ENCODE assay signal across 10 mouse cellular contexts in genomic region chr2:109921298-109922035, GRCm38 (mm10). TPM values are rescaled to one million over a fixed set of nuclear protein-coding genes. Genes with fewer than 3 reads are reported as not detected.
DNase-seq lines count a peak whose midpoint lies in the region; ATAC-seq and TF ChIP-seq lines count a peak whose summit lies in the region.
"Had no signal": no experiment of that assay in that cellular context is flagged by ENCODE, and none has a peak within 500 bp of the region (broad histone marks: within the 10 kb centered on the region; RNA-seq: fewer than 3 reads in every experiment).

No protein-coding gene starts in this region.

- no peak for DNase-seq in heart, adult 2 months
- no peak for DNase-seq in neural tube, embryonic 11.5 days (ENCODE audit: low spot score)
- no peak for DNase-seq in neural tube, embryonic 10.5 days (ENCODE audit: extremely low spot score, low spot score)
- DNase-seq in left cerebral cortex, postnatal 36 days (ENCODE audit: low spot score in 2 of 2), result no peak
- DNase-seq in gastrocnemius, adult 18-20 months (ENCODE audit: low spot score), result no peak
- DNase-seq: thymus, adult 2 months had no signal

- TF ChIP-seq POLR2A in heart, adult 2 months (IDR thresholded peaks at IDR 0.05; ENCODE audit: insufficient read depth, low read depth, low read length), result no peak

- no peak overlapping the region for H3K4me3 ChIP-seq in heart, embryonic 16.5 days (ENCODE audit: low read length)
- no peak overlapping the region for H3K4me3 ChIP-seq in heart, adult 2 months
- peak overlapping the region; percentile 98; the same call in 1 of the 2 replicates for H3K4me3 ChIP-seq in neural tube, embryonic 11.5 days (ENCODE audit: low read depth, low read length)
- peak overlapping the region; percentile 94 for H3K4me3 ChIP-seq in limb, embryonic 13.5 days
- H3K4me3 ChIP-seq: lung, embryonic 15.5 days had no signal

- 0 out of 2 replicates have a peak, but pooled peaks cover 1% of the 10 kb centered on the region for H3K79me2 ChIP-seq in heart, adult 2 months (replicated peaks; ENCODE audit: control insufficient read depth, insufficient read depth, low read length)

- H3K4me1 ChIP-seq in heart, embryonic 16.5 days (ENCODE audit: control insufficient read depth, insufficient read depth, low read length), result peaks cover 37% of the 10 kb centered on the region
- H3K4me1 ChIP-seq in heart, adult 2 months (ENCODE audit: control insufficient read depth, insufficient read depth, low read length), result peaks cover 5% of the 10 kb centered on the region
- H3K4me1 ChIP-seq in neural tube, embryonic 11.5 days (ENCODE audit: control insufficient read depth, insufficient read depth, low read length), result peaks cover 23% of the 10 kb centered on the region
- peaks cover 48% of the 10 kb centered on the region for H3K4me1 ChIP-seq in limb, embryonic 13.5 days

- no peak overlapping the region for H3K9ac ChIP-seq in heart, embryonic 16.5 days (ENCODE audit: low read length)
- H3K9ac ChIP-seq in heart, adult 2 months (ENCODE audit: low read depth, low read length), result no peak overlapping the region
- no peak overlapping the region for H3K9ac ChIP-seq in neural tube, embryonic 11.5 days (ENCODE audit: low read length)
- H3K9ac ChIP-seq in limb, embryonic 13.5 days, result 0 out of 2 replicates have a peak overlapping the region, but pooled peaks have one; percentile 8
- H3K9ac ChIP-seq: lung, embryonic 15.5 days had no signal

- no peak for TF ChIP-seq EP300 in heart, adult 2 months (IDR thresholded peaks at IDR 0.05; ENCODE audit: insufficient read depth, low read depth, low read length)

- no peaks in the 10 kb centered on the region for H3K27me3 ChIP-seq in heart, embryonic 16.5 days (ENCODE audit: control insufficient read depth, insufficient read depth, low read length)
- no peaks in the 10 kb centered on the region for H3K27me3 ChIP-seq in heart, adult 2 months (ENCODE audit: control insufficient read depth, insufficient read depth, low read length)
- no peaks in the 10 kb centered on the region for H3K27me3 ChIP-seq in neural tube, embryonic 11.5 days (ENCODE audit: control insufficient read depth, insufficient read depth, low read length)
- H3K27me3 ChIP-seq in limb, embryonic 13.5 days, result no peaks in the 10 kb centered on the region

- no peak for ATAC-seq in heart, embryonic 16.5 days (replicated peaks; ENCODE audit: extremely low read depth, insufficient read depth, low FRiP score)
- ATAC-seq in neural tube, embryonic 11.5 days (ENCODE audit: insufficient read depth, low FRiP score, low TSS enrichment), result no peak
- no peak for ATAC-seq in limb, embryonic 13.5 days (ENCODE audit: low FRiP score, low read depth)
- ATAC-seq: forebrain, embryonic 14.5 days had no signal

- intact Hi-C loops in heart, adult 2 months (cut with DNase I), result no loop called here
- intact Hi-C loops in left cerebral cortex, postnatal 36 days (cut with DNase I), result no loop called here

- no peaks in the 10 kb centered on the region for H3K9me3 ChIP-seq in heart, embryonic 16.5 days (replicated peaks; ENCODE audit: control insufficient read depth, low read length)
- no peaks in the 10 kb centered on the region for H3K9me3 ChIP-seq in neural tube, embryonic 11.5 days (ENCODE audit: control insufficient read depth, low read length)
- H3K9me3 ChIP-seq in limb, embryonic 13.5 days, result no peaks in the 10 kb centered on the region
- H3K9me3 ChIP-seq: lung, embryonic 15.5 days had no signal

- H3K4me2 ChIP-seq in heart, embryonic 16.5 days (ENCODE audit: low read depth, low read length), result peak overlapping the region; percentile 24
- H3K4me2 ChIP-seq in neural tube, embryonic 11.5 days (ENCODE audit: low read depth), result peak overlapping the region; percentile 91
- peak overlapping the region; percentile 90 for H3K4me2 ChIP-seq in limb, embryonic 13.5 days (replicated peaks)
- H3K4me2 ChIP-seq: lung, embryonic 15.5 days had no signal

- no peak for TF ChIP-seq CTCF in heart, adult 2 months (IDR thresholded peaks at IDR 0.05)

- H3K27ac ChIP-seq in heart, embryonic 16.5 days (ENCODE audit: low read length), result 0 out of 2 replicates have a peak overlapping the region, but pooled peaks have one; percentile 20
- H3K27ac ChIP-seq in heart, adult 2 months, result no peak overlapping the region
- H3K27ac ChIP-seq in neural tube, embryonic 11.5 days (ENCODE audit: low read depth, low read length), result no peak overlapping the region
- H3K27ac ChIP-seq in limb, embryonic 13.5 days, result peak overlapping the region; percentile 28; the same call in 1 of the 2 replicates
- H3K27ac ChIP-seq: lung, embryonic 15.5 days had no signal

- 57% methylated on average over 8 of the region's 8 CpGs for WGBS in heart, embryonic 16.5 days
- 64% methylated on average over 8 of the region's 8 CpGs for WGBS in heart, adult 2 months
- WGBS in neural tube, embryonic 11.5 days, result 69% methylated on average over 8 of the region's 8 CpGs
- WGBS in limb, embryonic 13.5 days, result 41% methylated on average over 8 of the region's 8 CpGs

- no peaks in the 10 kb centered on the region for H3K36me3 ChIP-seq in heart, embryonic 16.5 days (ENCODE audit: control insufficient read depth, insufficient read depth)
- H3K36me3 ChIP-seq in heart, adult 2 months (ENCODE audit: control insufficient read depth, insufficient read depth, low read length), result peaks cover 5% of the 10 kb centered on the region; the same call in 1 of the 2 replicates
- peaks cover 3% of the 10 kb centered on the region; the same call in 1 of the 2 replicates for H3K36me3 ChIP-seq in neural tube, embryonic 11.5 days (ENCODE audit: control insufficient read depth, insufficient read depth, low read length)
- peaks cover 8% of the 10 kb centered on the region for H3K36me3 ChIP-seq in limb, embryonic 13.5 days
- H3K36me3 ChIP-seq: lung, embryonic 15.5 days had no signal

RNA-seq across cellular contexts. Expression of gene Lgr4, which starts 4.0 kb away (rescaled TPM):
- polyA plus RNA-seq in heart, embryonic 16.5 days (2015; fragmentation: Nextera tagmentation; extraction: Ambion mirVana), result 11.3 and 11.8 TPM in 2 replicates
- 10 to 100 TPM; 22.1 to 23.7 TPM for total RNA-seq in heart, adult 2 months (2021)
- 13.5 and 22.7 TPM in 2 replicates for polyA plus RNA-seq in heart, adult 2 months (2012; rRNA removed)
- polyA plus RNA-seq in neural tube, embryonic 11.5 days (2014; fragmentation: Nextera tagmentation; extraction: Ambion mirVana), result 19.7 and 21.1 TPM in 2 replicates
- 21.1 and 23.2 TPM in 2 replicates for polyA plus RNA-seq in limb, embryonic 13.5 days (2015; fragmentation: Nextera tagmentation; extraction: Ambion mirVana)
- 10 to 100 TPM; 23.7 to 26.2 TPM for total RNA-seq in left cerebral cortex, postnatal 36 days (2021)
- 10 to 100 TPM; 24.5 to 28.7 TPM for total RNA-seq in gastrocnemius, adult 18-20 months (2021)

RNA-seq across cellular contexts. Expression of gene Lin7c, which starts 30.8 kb away (rescaled TPM):
- 37.8 and 41.9 TPM in 2 replicates for polyA plus RNA-seq in heart, embryonic 16.5 days (2015; fragmentation: Nextera tagmentation; extraction: Ambion mirVana)
- 10 to 100 TPM; 43.3 to 43.6 TPM for total RNA-seq in heart, adult 2 months (2021)
- 6.9 and 15.6 TPM in 2 replicates for polyA plus RNA-seq in heart, adult 2 months (2012; rRNA removed)
- 136 and 146 TPM in 2 replicates for polyA plus RNA-seq in neural tube, embryonic 11.5 days (2014; fragmentation: Nextera tagmentation; extraction: Ambion mirVana)
- polyA plus RNA-seq in limb, embryonic 13.5 days (2015; fragmentation: Nextera tagmentation; extraction: Ambion mirVana), result 50.0 and 54.3 TPM in 2 replicates
- 10 to 100 TPM; 66.9 to 76.8 TPM for total RNA-seq in left cerebral cortex, postnatal 36 days (2021)
- total RNA-seq in gastrocnemius, adult 18-20 months (2021), result 10 to 100 TPM; 26.8 to 32.2 TPM

Comparison
In these comparisons a context has a peak if more than half of its experiments do, and no peak if none do; other contexts are left out.
1. H3K27ac ChIP-seq: peak in heart, embryonic 16.5 days (single experiment) and limb, embryonic 13.5 days (single experiment); none in heart, adult 2 months (single experiment) and neural tube, embryonic 11.5 days (single experiment).
2. H3K4me2 ChIP-seq: peak in every context shown above with its lines; median percentile 91 in neural tube, embryonic 11.5 days; 90 in limb, embryonic 13.5 days; 24 in heart, embryonic 16.5 days.
3. H3K4me3 ChIP-seq: peak in neural tube, embryonic 11.5 days (single experiment) and limb, embryonic 13.5 days (single experiment); none in heart, embryonic 16.5 days (single experiment) and heart, adult 2 months (single experiment).